Mouse (Mus musculus): Measurements from ENCODE around the gene Clcnkb. TPM values are rescaled to one million over a fixed set of nuclear protein-coding genes. Genes with fewer than 3 reads are reported as not detected.

Clcnkb gene
- total and polyA plus RNA-seq, 2 experiments from 2014 or later = 0.65 to 0.87 TPM

- Histone ChIP-seq H3K36me3 (replicated peaks; ENCODE audit: control insufficient read depth, insufficient read depth, low read length) (peaks cover 16% of the 10 kb centered on the region), H3K4me3 (ENCODE audit: low read depth, low read length) (no peak overlapping the region), H3K9me3 (replicated peaks; ENCODE audit: control insufficient read depth, low read length) (no peaks in the 10 kb centered on the region), H3K9ac (replicated peaks; ENCODE audit: low read depth, low read length) (peak overlapping the region; percentile 37; the same call in 1 of the 2 replicates), H3K4me1 (ENCODE audit: control insufficient read depth, insufficient read depth) (peaks cover 20% of the 10 kb centered on the region; the same call in 1 of the 2 replicates), H3K4me2 (ENCODE audit: low read depth, low read length) (peak overlapping the region; percentile 77; the same call in 1 of the 2 replicates), H3K27ac (ENCODE audit: low read depth) (peak overlapping the region; percentile 99), H3K27me3 (ENCODE audit: control insufficient read depth, insufficient read depth, low read length) (no peaks in the 10 kb centered on the region)
- peak; percentile 40 for DNase-seq (ENCODE audit: low spot score)
- TF ChIP-seq EP300 (IDR thresholded peaks at IDR 0.05; ENCODE audit: low read depth) = peak; percentile 40; the same call in 1 of the 2 replicates
- TF ChIP-seq CTCF (IDR thresholded peaks at IDR 0.05; ENCODE audit: low read depth) = no peak
- no peak for ATAC-seq (ENCODE audit: insufficient read depth, low read depth)
- WGBS = 47% methylated on average over 10 of the region's 10 CpGs
These were observed 11.3 kb upstream of the Clcnkb start for GRCm38 (mm10) chr4:141426796-141427745.

- peaks cover 16% of the 10 kb centered on the region for H3K36me3 ChIP-seq (replicated peaks; ENCODE audit: control insufficient read depth, insufficient read depth, low read length)
- no peaks in the 10 kb centered on the region for H3K27me3 ChIP-seq (ENCODE audit: control insufficient read depth, insufficient read depth, low read length)
- DNase-seq (ENCODE audit: low spot score) (peak; percentile 91), ATAC-seq (ENCODE audit: insufficient read depth, low read depth) (peak; percentile 66)
- 2% methylated on average over 36 of the region's 36 CpGs for WGBS
- peak overlapping the region; percentile 99 for H3K9ac ChIP-seq (replicated peaks; ENCODE audit: low read depth, low read length)
- peak overlapping the region; percentile 99 for H3K27ac ChIP-seq (ENCODE audit: low read depth)
- TF ChIP-seq EP300 (IDR thresholded peaks at IDR 0.05; ENCODE audit: low read depth) (peak; percentile 97), CTCF (IDR thresholded peaks at IDR 0.05; ENCODE audit: low read depth) (peak; percentile 20; the same call in 1 of the 2 replicates)
- peak overlapping the region; percentile 83 for H3K4me3 ChIP-seq (ENCODE audit: low read depth, low read length)
- peak overlapping the region; percentile 77 for H3K4me2 ChIP-seq (ENCODE audit: low read depth, low read length)
- peaks cover 26% of the 10 kb centered on the region for H3K4me1 ChIP-seq (ENCODE audit: control insufficient read depth, insufficient read depth)
- no peaks in the 10 kb centered on the region for H3K9me3 ChIP-seq (replicated peaks; ENCODE audit: control insufficient read depth, low read length)
These were observed 10.0 kb upstream of the Clcnkb start for GRCm38 (mm10) chr4:141425484-141426479.

GRCm38 (mm10) chr4:141423691-141424431, 8.0 kb upstream of the Clcnkb start:
- H3K9me3 ChIP-seq (replicated peaks; ENCODE audit: control insufficient read depth, low read length) = no peaks in the 10 kb centered on the region
- peaks cover 16% of the 10 kb centered on the region for H3K36me3 ChIP-seq (replicated peaks; ENCODE audit: control insufficient read depth, insufficient read depth, low read length)
- peak overlapping the region; percentile 77 for H3K4me2 ChIP-seq (ENCODE audit: low read depth, low read length)
- no peaks in the 10 kb centered on the region for H3K27me3 ChIP-seq (ENCODE audit: control insufficient read depth, insufficient read depth, low read length)
- TF ChIP-seq EP300 (IDR thresholded peaks at IDR 0.05; ENCODE audit: low read depth) (peak; percentile 6), CTCF (IDR thresholded peaks at IDR 0.05; ENCODE audit: low read depth) (no peak)
- H3K4me3 ChIP-seq (ENCODE audit: low read depth, low read length) = peak overlapping the region; percentile 83
- DNase-seq (ENCODE audit: low spot score) = no peak
- H3K27ac ChIP-seq (ENCODE audit: low read depth) = peak overlapping the region; percentile 99
- peak overlapping the region; percentile 99 for H3K9ac ChIP-seq (replicated peaks; ENCODE audit: low read depth, low read length)
- peaks cover 33% of the 10 kb centered on the region for H3K4me1 ChIP-seq (ENCODE audit: control insufficient read depth, insufficient read depth)
- ATAC-seq (ENCODE audit: insufficient read depth, low read depth) = no peak
- 48% methylated on average over 13 of the region's 13 CpGs for WGBS

GRCm38 (mm10) chr4:141423288-141423687, 7.5 kb upstream of the Clcnkb start:
- Histone ChIP-seq H3K9ac (replicated peaks; ENCODE audit: low read depth, low read length) (peak overlapping the region; percentile 99), H3K4me2 (ENCODE audit: low read depth, low read length) (peak overlapping the region; percentile 77), H3K4me1 (ENCODE audit: control insufficient read depth, insufficient read depth) (peaks cover 33% of the 10 kb centered on the region)

More at GRCm38 (mm10) chr4:141423288-141423687, 7.5 kb upstream of the Clcnkb start:
- Histone ChIP-seq H3K9me3 (replicated peaks; ENCODE audit: control insufficient read depth, low read length) (no peaks in the 10 kb centered on the region), H3K27ac (ENCODE audit: low read depth) (peak overlapping the region; percentile 99), H3K36me3 (replicated peaks; ENCODE audit: control insufficient read depth, insufficient read depth, low read length) (peaks cover 16% of the 10 kb centered on the region), H3K4me3 (ENCODE audit: low read depth, low read length) (peak overlapping the region; percentile 83), H3K27me3 (ENCODE audit: control insufficient read depth, insufficient read depth, low read length) (no peaks in the 10 kb centered on the region)
- ATAC-seq (ENCODE audit: insufficient read depth, low read depth) (no peak), DNase-seq (ENCODE audit: low spot score) (peak; percentile 28)
- no peak for TF ChIP-seq CTCF (IDR thresholded peaks at IDR 0.05; ENCODE audit: low read depth)
- TF ChIP-seq EP300 (IDR thresholded peaks at IDR 0.05; ENCODE audit: low read depth) = no peak
- 39% methylated on average over 5 of the region's 5 CpGs for WGBS

Measured in heart, postnatal 0 days (tissue).